Comparison of ENCODE assay signal across 27 mouse cellular contexts in genomic region chr1:77943633-77944326, GRCm38 (mm10).
DNase-seq lines count a peak whose midpoint lies in the region; ATAC-seq and TF ChIP-seq lines count a peak whose summit lies in the region.
"Had no signal": no experiment of that assay in that cellular context is flagged by ENCODE, and none has a peak within 500 bp of the region (broad histone marks: within the 10 kb centered on the region; RNA-seq: fewer than 3 reads in every experiment).

No protein-coding gene starts in this region.

- no peaks in the 10 kb centered on the region for H3K27me3 ChIP-seq in hindbrain, embryonic 13.5 days
- H3K27me3 ChIP-seq in hindbrain, embryonic 10.5 days (ENCODE audit: insufficient read depth, poor library complexity, severe bottlenecking) = peaks cover 10% of the 10 kb centered on the region
- H3K27me3 ChIP-seq in midbrain, embryonic 15.5 days (replicated peaks) = 0 out of 2 replicates have a peak, but pooled peaks cover 3% of the 10 kb centered on the region
- H3K27me3 ChIP-seq: CH12.LX; embryonic facial prominence, embryonic 15.5 days; heart, embryonic 13.5 days; neural tube, embryonic 12.5 days had no signal

- ATAC-seq in hindbrain, embryonic 13.5 days (ENCODE audit: low FRiP score) = no peak
- ATAC-seq in midbrain, embryonic 15.5 days (replicated peaks) = peak; percentile 63; the same call in 1 of the 2 replicates
- ATAC-seq: activated CD4-positive, CD25-positive, alpha-beta regulatory T cell, adult 4 months had no signal

- peak; percentile 27 for DNase-seq in embryo, embryonic 10.5 days (ENCODE audit: low spot score)
- no peak for DNase-seq in embryo, embryonic 11 days
- DNase-seq in hindbrain, embryonic 10.5 days (ENCODE audit: low spot score) = no peak
- DNase-seq in brain, embryonic 14.5 days (ENCODE audit: low read depth) = peak; percentile 71
- no peak for DNase-seq in layer of hippocampus, adult 9-10 months (ENCODE audit: low spot score)
- no peak for DNase-seq in gastrocnemius, postnatal 25 days
- DNase-seq: adrenal gland, adult 2 months; cerebellum, adult 2 months; gastrocnemius, adult 2 months; kidney, adult 18-20 months; layer of hippocampus, postnatal 36 days; spleen, adult 18-20 months; thymus, postnatal 14 days had no signal

- no peak for TF ChIP-seq POLR2A in brain, embryonic 14.5 days (IDR thresholded peaks at IDR 0.05; ENCODE audit: borderline replicate concordance, extremely low read depth, insufficient read depth, insufficient read length, poor library complexity, severe bottlenecking)

- no peaks in the 10 kb centered on the region for H3K9me3 ChIP-seq in hindbrain, embryonic 13.5 days
- no peaks in the 10 kb centered on the region for H3K9me3 ChIP-seq in hindbrain, embryonic 10.5 days
- no peaks in the 10 kb centered on the region for H3K9me3 ChIP-seq in midbrain, embryonic 15.5 days
- H3K9me3 ChIP-seq: embryonic facial prominence, embryonic 15.5 days; forebrain, embryonic 15.5 days; heart, embryonic 13.5 days; kidney, embryonic 15.5 days; limb, embryonic 13.5 days; lung, embryonic 15.5 days; midbrain, embryonic 12.5 days; neural tube, embryonic 12.5 days had no signal

- WGBS in hindbrain, embryonic 13.5 days = 50% methylated on average over 14 of the region's 14 CpGs
- 63% methylated on average over 14 of the region's 14 CpGs for WGBS in hindbrain, embryonic 10.5 days
- WGBS in midbrain, embryonic 15.5 days = 42% methylated on average over 14 of the region's 14 CpGs

- peaks cover 8% of the 10 kb centered on the region for H3K4me1 ChIP-seq in hindbrain, embryonic 13.5 days (replicated peaks)
- H3K4me1 ChIP-seq in hindbrain, embryonic 10.5 days (replicated peaks) = peaks cover 14% of the 10 kb centered on the region
- H3K4me1 ChIP-seq in midbrain, embryonic 15.5 days = peaks cover 3% of the 10 kb centered on the region; the same call in 1 of the 2 replicates
- H3K4me1 ChIP-seq: kidney, embryonic 15.5 days; lung, embryonic 15.5 days; neural tube, embryonic 12.5 days had no signal

- no peak overlapping the region for H3K9ac ChIP-seq in hindbrain, embryonic 13.5 days
- no peak overlapping the region for H3K9ac ChIP-seq in midbrain, embryonic 15.5 days
- H3K9ac ChIP-seq: embryonic facial prominence, embryonic 15.5 days; forebrain, embryonic 15.5 days; heart, embryonic 13.5 days; kidney, embryonic 15.5 days; limb, embryonic 13.5 days; lung, embryonic 15.5 days; midbrain, embryonic 12.5 days; neural tube, embryonic 12.5 days had no signal

- no peak overlapping the region for H3K4me3 ChIP-seq in hindbrain, embryonic 13.5 days
- no peak overlapping the region for H3K4me3 ChIP-seq in hindbrain, embryonic 10.5 days
- no peak overlapping the region for H3K4me3 ChIP-seq in midbrain, embryonic 15.5 days
- H3K4me3 ChIP-seq: embryonic facial prominence, embryonic 15.5 days; forebrain, embryonic 15.5 days; gastrocnemius, adult 2 months; heart, embryonic 13.5 days; kidney, embryonic 15.5 days; limb, embryonic 13.5 days; lung, embryonic 15.5 days; midbrain, embryonic 12.5 days; myocyte; neural tube, embryonic 12.5 days had no signal

- no peak overlapping the region for H3K4me2 ChIP-seq in hindbrain, embryonic 13.5 days
- H3K4me2 ChIP-seq in midbrain, embryonic 15.5 days = no peak overlapping the region
- H3K4me2 ChIP-seq: embryonic facial prominence, embryonic 15.5 days; forebrain, embryonic 15.5 days; heart, embryonic 13.5 days; kidney, embryonic 15.5 days; limb, embryonic 13.5 days; liver, embryonic 11.5 days; lung, embryonic 15.5 days; midbrain, embryonic 12.5 days; neural tube, embryonic 12.5 days had no signal

- no peaks in the 10 kb centered on the region for H3K36me3 ChIP-seq in hindbrain, embryonic 13.5 days
- H3K36me3 ChIP-seq in hindbrain, embryonic 10.5 days = no peaks in the 10 kb centered on the region
- H3K36me3 ChIP-seq in midbrain, embryonic 15.5 days (replicated peaks) = no peaks in the 10 kb centered on the region
- H3K36me3 ChIP-seq: embryonic facial prominence, embryonic 15.5 days; forebrain, embryonic 15.5 days; heart, embryonic 13.5 days; kidney, embryonic 15.5 days; limb, embryonic 13.5 days; lung, embryonic 15.5 days; midbrain, embryonic 12.5 days; neural tube, embryonic 12.5 days had no signal

- TF ChIP-seq CTCF in brain, embryonic 14.5 days (IDR thresholded peaks at IDR 0.05; ENCODE audit: borderline replicate concordance, extremely low read depth, insufficient read depth, insufficient read length) = no peak

- peak overlapping the region; percentile 4; the same call in 1 of the 2 replicates for H3K27ac ChIP-seq in hindbrain, embryonic 13.5 days
- H3K27ac ChIP-seq in hindbrain, embryonic 10.5 days = no peak overlapping the region
- H3K27ac ChIP-seq in midbrain, embryonic 15.5 days = no peak overlapping the region
- H3K27ac ChIP-seq: forebrain, embryonic 15.5 days; gastrocnemius, adult 2 months; heart, embryonic 13.5 days; kidney, embryonic 15.5 days; limb, embryonic 13.5 days; lung, embryonic 15.5 days; midbrain, embryonic 12.5 days; neural tube, embryonic 12.5 days had no signal

Comparison
In these comparisons a context has a peak if more than half of its experiments do, and no peak if none do; other contexts are left out.
1. DNase-seq: peak in embryo, embryonic 10.5 days (single experiment) and brain, embryonic 14.5 days (single experiment); none in embryo, embryonic 11 days (single experiment), hindbrain, embryonic 10.5 days (single experiment), layer of hippocampus, adult 9-10 months (single experiment) and gastrocnemius, postnatal 25 days (single experiment).